Mouse (Mus musculus) sigmoid colon, adult 10 weeks (tissue): ENCODE measurements around the gene Gtf3c1. TPM values are rescaled to one million over a fixed set of nuclear protein-coding genes. Genes with fewer than 3 reads are reported as not detected.

Experiments
- polyA plus RNA-seq: library from polyadenylated mRNA; stranded (reverse); fragments of 350-450 nt; fragmentation: Illumina TruSeq; extraction: RNeasy Lipid Tissue Mini Kit (QIAGEN cat#74804); gene quantifications from one replicate; pipeline ENCODE4 v1.2.3, GENCODE M21; 2014; ENCODE audit warnings: low read depth, low replicate concordance

Gtf3c1 gene
- polyA plus RNA-seq: 5.6 TPM

GRCm38 (mm10) chr7:125707593-125708022 is at the start of gene Gtf3c1, which contains the start of gene D430042O09Rik:
Gene Gtf3c1 (minus strand): TSS chr7:125707780.
Gene D430042O09Rik (plus strand): TSS chr7:125707888.

GRCm38 (mm10) chr7:125603185-125603631 is 104.4 kb downstream of the Gtf3c1 start, which contains the start of gene Il21r:
Gene Il21r (plus strand): TSS chr7:125603429.

Other genes starting within 250 kb of the Gtf3c1 start
- 21.4 TPM for gene Nsmce1, start 216.2 kb downstream of the Gtf3c1 start, polyA plus RNA-seq
- gene Il4ra, start 155.7 kb downstream of the Gtf3c1 start, polyA plus RNA-seq: 3.8 TPM
- 3.0 TPM for gene Il21r, start 104.4 kb downstream of the Gtf3c1 start, polyA plus RNA-seq
- gene D430042O09Rik, start 108 bp upstream of the Gtf3c1 start, polyA plus RNA-seq: 14.4 TPM